Mouse (Mus musculus) lung, adult 2 months (tissue): ENCODE data around the gene Pif1.

Experiments used
- CTCF ChIP-seq: fragments of 200-500 bp; IDR thresholded peaks from 2 replicates; pipeline ENCODE4 v1.5.1; 2011; ENCODE audit warnings: mild to moderate bottlenecking, low read length, control low read depth; ENCODE audit not compliant: insufficient read depth
- POLR2A ChIP-seq: fragments of 200-500 bp; IDR thresholded peaks from 2 replicates; pipeline ENCODE4 v1.6.1; 2011; ENCODE audit warnings: low read depth, mild to moderate bottlenecking, control low read depth, low read length, borderline replicate concordance; ENCODE audit errors: extremely low read depth

DNA sequence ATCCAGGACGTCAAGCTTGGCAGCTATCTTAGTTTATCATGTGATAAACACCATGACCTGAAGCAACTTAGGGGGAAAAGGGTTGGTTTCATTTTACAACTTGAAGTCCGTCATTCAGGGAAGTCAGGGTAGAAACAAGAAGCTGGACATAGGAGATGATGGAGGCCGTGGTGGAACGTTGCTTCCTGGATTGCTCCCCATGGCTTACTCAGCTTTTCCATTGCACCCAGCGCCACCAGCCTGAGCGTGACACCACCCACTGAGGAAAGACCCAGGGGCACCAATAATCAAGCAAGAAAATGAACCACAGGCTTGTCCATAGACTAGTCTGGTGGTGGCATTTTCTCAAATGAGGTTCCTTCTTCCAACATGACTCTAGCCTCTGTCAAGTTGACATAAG is 18.2 kb upstream of the Pif1 start:
- TF ChIP-seq CTCF (no peak), POLR2A (no peak)
